Mouse (Mus musculus): ENCODE measurements around the gene Zfp335. TPM values are rescaled to one million over a fixed set of nuclear protein-coding genes. Genes with fewer than 3 reads are reported as not detected.
A peak's percentile ranks its signal among the peaks of the same experiment; 100 is the strongest.
"Not testable (repeated sequence)": the region's sequence is repeated elsewhere in the genome, so short reads cannot be mapped to it uniquely, and the experiment has no call there.

The Zfp335 gene
- total and polyA plus RNA-seq, 2 experiments from 2014 or later = 3.7 to 18.0 TPM

- H3K4me2 ChIP-seq (ENCODE audit: low read depth, low read length) = no peak overlapping the region
- 49% methylated on average over 6 of the region's 6 CpGs for WGBS
These were observed 39.8 kb downstream of the Zfp335 start for GRCm38 (mm10) chr2:164871602-164872303.

GRCm38 (mm10) chr2:164868491-164868890 is 43.1 kb downstream of the Zfp335 start:
- H3K36me3 ChIP-seq (replicated peaks; ENCODE audit: control insufficient read depth, insufficient read depth, low read length) = no peaks in the 10 kb centered on the region
- peaks cover 9% of the 10 kb centered on the region for H3K4me1 ChIP-seq (ENCODE audit: control insufficient read depth, insufficient read depth)
- ATAC-seq (ENCODE audit: insufficient read depth, low read depth) (no peak), DNase-seq (ENCODE audit: low spot score) (no peak)
- H3K4me3 ChIP-seq (ENCODE audit: low read depth, low read length) = no peak overlapping the region
- H3K4me2 ChIP-seq (ENCODE audit: low read depth, low read length) = no peak overlapping the region
- TF ChIP-seq CTCF (IDR thresholded peaks at IDR 0.05; ENCODE audit: low read depth) (no peak), EP300 (IDR thresholded peaks at IDR 0.05; ENCODE audit: low read depth) (no peak)
- no peaks in the 10 kb centered on the region for H3K27me3 ChIP-seq (ENCODE audit: control insufficient read depth, insufficient read depth, low read length)
- no peak overlapping the region for H3K27ac ChIP-seq (ENCODE audit: low read depth)
- 79% methylated on average over 7 of the region's 7 CpGs for WGBS
- H3K9ac ChIP-seq (replicated peaks; ENCODE audit: low read depth, low read length) = no peak overlapping the region
- H3K9me3 ChIP-seq (replicated peaks; ENCODE audit: control insufficient read depth, low read length) = peaks cover 5% of the 10 kb centered on the region; the same call in 1 of the 2 replicates

More at GRCm38 (mm10) chr2:164871602-164872303, 39.8 kb downstream of the Zfp335 start:
- no peaks in the 10 kb centered on the region for H3K36me3 ChIP-seq (replicated peaks; ENCODE audit: control insufficient read depth, insufficient read depth, low read length)
- peaks cover 20% of the 10 kb centered on the region for H3K4me1 ChIP-seq (ENCODE audit: control insufficient read depth, insufficient read depth)
- H3K4me3 ChIP-seq (ENCODE audit: low read depth, low read length) = no peak overlapping the region
- DNase-seq (ENCODE audit: low spot score) (no peak), ATAC-seq (ENCODE audit: insufficient read depth, low read depth) (no peak)
- no peak overlapping the region for H3K27ac ChIP-seq (ENCODE audit: low read depth)
- no peak overlapping the region for H3K9ac ChIP-seq (replicated peaks; ENCODE audit: low read depth, low read length)
- TF ChIP-seq EP300 (IDR thresholded peaks at IDR 0.05; ENCODE audit: low read depth) (no peak), CTCF (IDR thresholded peaks at IDR 0.05; ENCODE audit: low read depth) (no peak)
- peaks cover 5% of the 10 kb centered on the region; the same call in 1 of the 2 replicates for H3K9me3 ChIP-seq (replicated peaks; ENCODE audit: control insufficient read depth, low read length)
- H3K27me3 ChIP-seq (ENCODE audit: control insufficient read depth, insufficient read depth, low read length) = no peaks in the 10 kb centered on the region

- no peak overlapping the region for H3K9ac ChIP-seq (replicated peaks; ENCODE audit: low read depth, low read length)
- 90% methylated on average over 7 of the region's 7 CpGs for WGBS
- no peak overlapping the region for H3K4me3 ChIP-seq (ENCODE audit: low read depth, low read length)
- TF ChIP-seq EP300 (IDR thresholded peaks at IDR 0.05; ENCODE audit: low read depth) = 0 out of 2 replicates have a peak, but pooled peaks have one; percentile 2
- peak; percentile 54 for TF ChIP-seq CTCF (IDR thresholded peaks at IDR 0.05; ENCODE audit: low read depth)
- H3K27ac ChIP-seq (ENCODE audit: low read depth) = peak overlapping the region; percentile 95
- H3K4me2 ChIP-seq (ENCODE audit: low read depth, low read length) = no peak overlapping the region
- H3K27me3 ChIP-seq (ENCODE audit: control insufficient read depth, insufficient read depth, low read length) = no peaks in the 10 kb centered on the region
- peaks cover 5% of the 10 kb centered on the region; the same call in 1 of the 2 replicates for H3K9me3 ChIP-seq (replicated peaks; ENCODE audit: control insufficient read depth, low read length)
- ATAC-seq (ENCODE audit: insufficient read depth, low read depth) (peak; percentile 25), DNase-seq (ENCODE audit: low spot score) (no peak)
- peaks cover 9% of the 10 kb centered on the region for H3K4me1 ChIP-seq (ENCODE audit: control insufficient read depth, insufficient read depth)
- H3K36me3 ChIP-seq (replicated peaks; ENCODE audit: control insufficient read depth, insufficient read depth, low read length) = no peaks in the 10 kb centered on the region
These were observed 44.0 kb downstream of the Zfp335 start for GRCm38 (mm10) chr2:164867566-164867965.

GRCm38 (mm10) chr2:164866741-164867551 is 44.6 kb downstream of the Zfp335 start:
- peak overlapping the region; percentile 95 for H3K27ac ChIP-seq (ENCODE audit: low read depth)
- H3K9ac ChIP-seq (replicated peaks; ENCODE audit: low read depth, low read length) = 0 out of 2 replicates have a peak overlapping the region, but pooled peaks have one; percentile 13
- H3K36me3 ChIP-seq (replicated peaks; ENCODE audit: control insufficient read depth, insufficient read depth, low read length) = no peaks in the 10 kb centered on the region
- peak; percentile 96 for DNase-seq (ENCODE audit: low spot score)
- ATAC-seq (ENCODE audit: insufficient read depth, low read depth) = peak; percentile 96
- no peak for TF ChIP-seq CTCF (IDR thresholded peaks at IDR 0.05; ENCODE audit: low read depth)
- peak; percentile 93 for TF ChIP-seq EP300 (IDR thresholded peaks at IDR 0.05; ENCODE audit: low read depth)
- no peaks in the 10 kb centered on the region for H3K27me3 ChIP-seq (ENCODE audit: control insufficient read depth, insufficient read depth, low read length)
- H3K4me1 ChIP-seq (ENCODE audit: control insufficient read depth, insufficient read depth) = peaks cover 9% of the 10 kb centered on the region
- WGBS = 11% methylated on average over 16 of the region's 16 CpGs
- no peak overlapping the region for H3K4me3 ChIP-seq (ENCODE audit: low read depth, low read length)
- H3K4me2 ChIP-seq (ENCODE audit: low read depth, low read length) = no peak overlapping the region
- peaks cover 5% of the 10 kb centered on the region; the same call in 1 of the 2 replicates for H3K9me3 ChIP-seq (replicated peaks; ENCODE audit: control insufficient read depth, low read length)

- Histone ChIP-seq H3K36me3 (replicated peaks; ENCODE audit: control insufficient read depth, insufficient read depth, low read length) (no peaks in the 10 kb centered on the region), H3K9me3 (replicated peaks; ENCODE audit: control insufficient read depth, low read length) (peaks cover 5% of the 10 kb centered on the region; the same call in 1 of the 2 replicates), H3K9ac (replicated peaks; ENCODE audit: low read depth, low read length) (no peak overlapping the region), H3K27me3 (ENCODE audit: control insufficient read depth, insufficient read depth, low read length) (no peaks in the 10 kb centered on the region), H3K4me2 (ENCODE audit: low read depth, low read length) (no peak overlapping the region), H3K4me1 (ENCODE audit: control insufficient read depth, insufficient read depth) (peaks cover 18% of the 10 kb centered on the region), H3K4me3 (ENCODE audit: low read depth, low read length) (no peak overlapping the region), H3K27ac (ENCODE audit: low read depth) (no peak overlapping the region)
- no peak for ATAC-seq (ENCODE audit: insufficient read depth, low read depth)
- TF ChIP-seq CTCF (IDR thresholded peaks at IDR 0.05; ENCODE audit: low read depth) (no peak), EP300 (IDR thresholded peaks at IDR 0.05; ENCODE audit: low read depth) (no peak)
- no peak for DNase-seq (ENCODE audit: low spot score)
- 60% methylated on average over 4 of the region's 4 CpGs for WGBS
These were observed 47.0 kb downstream of the Zfp335 start for GRCm38 (mm10) chr2:164864593-164864992.

GRCm38 (mm10) chr2:164863411-164863810 is 48.1 kb downstream of the Zfp335 start:
- H3K9ac ChIP-seq (replicated peaks; ENCODE audit: low read depth, low read length); ATAC-seq (ENCODE audit: insufficient read depth, low read depth): not testable (repeated sequence)
- 91% methylated on average over 7 of the region's 9 CpGs for WGBS

More at GRCm38 (mm10) chr2:164863411-164863810, 48.1 kb downstream of the Zfp335 start:
- not testable (repeated sequence) for H3K27me3 ChIP-seq (ENCODE audit: control insufficient read depth, insufficient read depth, low read length); H3K27ac ChIP-seq (ENCODE audit: low read depth); DNase-seq (ENCODE audit: low spot score); H3K9me3 ChIP-seq (replicated peaks; ENCODE audit: control insufficient read depth, low read length); H3K4me2 ChIP-seq (ENCODE audit: low read depth, low read length); H3K4me3 ChIP-seq (ENCODE audit: low read depth, low read length); H3K36me3 ChIP-seq (replicated peaks; ENCODE audit: control insufficient read depth, insufficient read depth, low read length)
- peaks cover 18% of the 10 kb centered on the region for H3K4me1 ChIP-seq (ENCODE audit: control insufficient read depth, insufficient read depth)

Measured in heart, postnatal 0 days (tissue).